Mouse (Mus musculus): ENCODE data around the gene Ndufaf8. TPM values are rescaled to one million over a fixed set of nuclear protein-coding genes. Genes with fewer than 3 reads are reported as not detected.
A peak's percentile ranks its signal among the peaks of the same experiment; 100 is the strongest.

Gene Ndufaf8
- total RNA-seq, 2 experiments from 2014 or later = 40.9 to 44.2 TPM

- peak; percentile 57 for DNase-seq
Observed at GRCm38 (mm10) chr11:120085891-120086627, 12.7 kb upstream of the Ndufaf8 start.

GRCm38 (mm10) chr11:120086702-120087152, 12.0 kb upstream of the Ndufaf8 start, which contains the start of gene Cep131:
Cep131 (minus strand) TSS chr11:120086827.
- DNase-seq = peak; percentile 97

GRCm38 (mm10) chr11:120090661-120091060, 8.1 kb upstream of the Ndufaf8 start:
- no peak for DNase-seq

- DNase-seq = no peak
Observed at GRCm38 (mm10) chr11:120092817-120093591, 5.7 kb upstream of the Ndufaf8 start.

GRCm38 (mm10) chr11:120101036-120101435, 2.3 kb downstream of the Ndufaf8 start:
- peak; percentile 58 for DNase-seq

GRCm38 (mm10) chr11:120103431-120103997, 4.8 kb downstream of the Ndufaf8 start:
- DNase-seq = no peak

- DNase-seq = no peak
Observed at GRCm38 (mm10) chr11:120107026-120107425, 8.3 kb downstream of the Ndufaf8 start.

GRCm38 (mm10) chr11:120107796-120108195, 9.1 kb downstream of the Ndufaf8 start:
- no peak for DNase-seq

- no peak for DNase-seq
Observed at GRCm38 (mm10) chr11:120109558-120110210, 11.0 kb downstream of the Ndufaf8 start.

GRCm38 (mm10) chr11:120110554-120110953, 11.8 kb downstream of the Ndufaf8 start:
- DNase-seq = no peak

- peak; percentile 62 for DNase-seq
Observed at GRCm38 (mm10) chr11:120111033-120111432, 12.3 kb downstream of the Ndufaf8 start.

- DNase-seq = no peak
Observed at GRCm38 (mm10) chr11:120112136-120112535, 13.4 kb downstream of the Ndufaf8 start.

- no peak for DNase-seq
Observed at GRCm38 (mm10) chr11:120114488-120115215, 15.9 kb downstream of the Ndufaf8 start.

GRCm38 (mm10) chr11:120117626-120118025, 18.9 kb downstream of the Ndufaf8 start:
- no peak for DNase-seq

- DNase-seq = no peak
Observed at GRCm38 (mm10) chr11:120119108-120119507, 20.4 kb downstream of the Ndufaf8 start.

- DNase-seq = no peak
Observed at GRCm38 (mm10) chr11:120119936-120120541, 21.3 kb downstream of the Ndufaf8 start.

- DNase-seq = peak; percentile 71
Observed at GRCm38 (mm10) chr11:120120642-120121420, 22.1 kb downstream of the Ndufaf8 start.

- no peak for DNase-seq
Observed at GRCm38 (mm10) chr11:120122126-120122525, 23.4 kb downstream of the Ndufaf8 start.

- no peak for DNase-seq
Observed at GRCm38 (mm10) chr11:120126845-120127244, 28.1 kb downstream of the Ndufaf8 start.

GRCm38 (mm10) chr11:120129281-120129680, 30.6 kb downstream of the Ndufaf8 start:
- DNase-seq = no peak
